Mouse (Mus musculus) liver, adult 2 months (tissue): ENCODE measurements at regions not wholly inside any gene's neighbourhood (a gene's known extent, or its start where the extent isn't known, plus 50 kb on each side); places are given as distances from the start of the nearest gene placed in this dataset.

Experiments used
- CTCF ChIP-seq: fragments of 200-500 bp; IDR thresholded peaks from 2 replicates; pipeline ENCODE4 v1.5.1; 2011; ENCODE audit warnings: low read depth, low read length, control low read depth
- POLR2A ChIP-seq: fragments of 200-500 bp; IDR thresholded peaks from 2 replicates; pipeline ENCODE4 v1.6.1; 2011; ENCODE audit warnings: low read length, control low read depth; ENCODE audit not compliant: insufficient read depth; ENCODE audit errors: extremely low read depth

DNA sequence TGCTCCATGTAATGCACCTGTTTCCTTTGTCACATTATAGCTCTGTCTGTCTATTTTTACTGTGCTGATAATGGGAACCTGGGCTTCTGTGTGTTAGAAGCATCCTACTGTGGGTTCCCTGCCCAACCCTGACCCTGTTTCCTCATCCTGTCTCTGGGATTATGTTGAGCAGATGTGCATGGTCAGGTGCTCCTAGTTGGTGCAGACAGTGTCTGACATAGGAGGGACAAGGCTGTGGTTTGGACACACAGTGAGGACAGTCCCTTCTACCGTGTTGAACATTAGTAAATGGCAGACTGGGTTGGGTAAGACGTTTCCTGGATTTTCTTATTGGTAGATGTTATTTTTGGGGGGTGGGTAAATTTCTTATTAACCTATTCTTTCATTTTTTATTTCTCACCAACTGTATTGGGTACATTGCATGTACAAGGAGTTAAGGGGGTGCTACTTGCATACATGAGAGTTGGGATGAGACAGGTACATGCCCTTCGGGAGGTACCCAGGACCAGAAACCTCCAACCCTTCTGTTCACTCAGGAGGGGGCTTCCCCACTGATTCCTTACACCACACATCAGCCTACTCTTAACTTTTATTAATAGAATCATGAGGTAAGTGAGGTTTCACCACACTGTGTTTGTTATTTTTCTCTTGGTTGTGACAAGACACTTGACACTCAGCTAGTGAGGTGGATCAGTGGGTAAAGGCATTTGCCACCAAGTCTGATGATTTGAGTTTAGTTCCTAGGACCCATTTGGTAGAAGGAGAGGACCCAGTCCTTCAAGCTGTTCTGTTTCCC is 97.1 kb downstream of the Tpra1 start:
- TF ChIP-seq CTCF (no peak), POLR2A (no peak)
